Mouse (Mus musculus): ENCODE measurements around the gene Brd3. TPM values are rescaled to one million over a fixed set of nuclear protein-coding genes. Genes with fewer than 3 reads are reported as not detected.

The Brd3 gene
- polyA plus RNA-seq, 1 experiment, result 85.0 TPM

DNA sequence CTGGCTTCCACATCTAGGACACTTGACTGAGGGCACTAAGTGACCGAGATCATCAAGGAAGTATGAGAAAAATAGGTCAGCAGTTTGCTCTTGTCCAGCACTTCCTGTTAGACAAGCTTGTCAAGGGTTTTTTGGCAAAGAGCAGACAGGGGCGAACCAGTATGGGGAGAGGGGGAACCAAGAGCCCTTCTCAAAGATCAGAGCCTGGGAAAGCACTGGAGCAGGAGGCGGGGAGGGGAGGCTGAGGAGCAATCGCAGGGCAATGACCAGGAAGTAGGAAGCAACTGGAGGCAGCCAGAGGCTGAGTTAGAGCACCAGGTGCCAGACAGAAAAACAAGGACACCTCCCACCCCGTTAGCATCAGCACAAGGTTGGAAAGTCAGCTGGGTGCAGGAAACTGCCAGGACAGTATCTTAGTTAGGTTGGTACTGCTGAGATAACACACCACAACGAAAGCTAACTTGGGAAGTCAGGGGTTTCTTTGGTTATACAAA lies 88.8 kb downstream of the Brd3 start:
- DNase-seq (ENCODE audit: low read depth), result no peak
- TF ChIP-seq CTCF (IDR thresholded peaks at IDR 0.05; ENCODE audit: borderline replicate concordance, extremely low read depth, insufficient read depth, insufficient read length), result no peak
- no peak for TF ChIP-seq POLR2A (IDR thresholded peaks at IDR 0.05; ENCODE audit: borderline replicate concordance, extremely low read depth, insufficient read depth, insufficient read length, poor library complexity, severe bottlenecking)

DNA sequence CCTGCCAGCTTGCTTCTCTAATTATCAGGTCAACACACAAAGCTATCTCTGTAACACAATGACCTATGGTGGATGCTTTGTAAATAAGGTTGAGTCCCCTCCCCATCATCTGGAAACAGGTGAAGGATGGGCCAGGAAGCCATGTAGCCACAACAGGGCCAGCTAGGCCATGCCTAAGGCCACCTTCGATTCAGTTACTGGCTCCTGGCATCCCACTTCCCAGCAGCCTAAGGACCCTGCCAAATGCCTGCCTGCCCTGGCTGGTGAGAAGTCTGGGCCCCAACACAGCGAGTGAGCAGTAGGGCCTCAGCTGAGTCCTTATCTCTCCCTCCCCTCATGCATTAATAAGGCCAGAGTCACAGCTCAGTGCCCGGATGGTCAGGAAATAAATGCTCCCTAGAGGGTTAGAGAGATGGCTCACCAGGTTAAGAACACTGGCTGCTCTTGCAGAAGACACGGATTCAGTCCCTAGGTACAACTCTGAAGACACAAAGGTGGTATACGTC lies 89.8 kb downstream of the Brd3 start:
- TF ChIP-seq CTCF (IDR thresholded peaks at IDR 0.05; ENCODE audit: borderline replicate concordance, extremely low read depth, insufficient read depth, insufficient read length), result no peak
- TF ChIP-seq POLR2A (IDR thresholded peaks at IDR 0.05; ENCODE audit: borderline replicate concordance, extremely low read depth, insufficient read depth, insufficient read length, poor library complexity, severe bottlenecking), result no peak
- no peak for DNase-seq (ENCODE audit: low read depth)

DNA sequence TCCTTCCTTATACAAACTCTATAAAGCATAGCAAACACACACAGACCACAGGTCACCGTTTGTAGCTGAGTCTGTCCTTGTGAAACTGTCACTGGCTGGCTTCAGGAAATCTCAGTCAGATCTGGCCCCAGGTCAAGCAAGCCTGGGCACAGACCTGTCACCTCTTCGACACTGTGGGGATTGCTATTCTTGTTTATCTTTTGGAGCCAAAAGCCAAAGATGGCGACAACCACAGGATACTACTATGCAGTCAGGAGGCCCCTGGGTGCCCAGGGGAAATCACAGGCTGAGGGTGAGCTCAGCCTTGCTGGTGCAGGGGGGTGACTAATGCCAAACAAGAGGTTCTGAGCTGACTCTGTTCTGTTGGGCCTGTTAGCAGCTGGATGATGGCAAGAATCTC lies 91.0 kb downstream of the Brd3 start:
- no peak for DNase-seq (ENCODE audit: low read depth)
- TF ChIP-seq POLR2A (IDR thresholded peaks at IDR 0.05; ENCODE audit: borderline replicate concordance, extremely low read depth, insufficient read depth, insufficient read length, poor library complexity, severe bottlenecking), result no peak
- no peak for TF ChIP-seq CTCF (IDR thresholded peaks at IDR 0.05; ENCODE audit: borderline replicate concordance, extremely low read depth, insufficient read depth, insufficient read length)

DNA sequence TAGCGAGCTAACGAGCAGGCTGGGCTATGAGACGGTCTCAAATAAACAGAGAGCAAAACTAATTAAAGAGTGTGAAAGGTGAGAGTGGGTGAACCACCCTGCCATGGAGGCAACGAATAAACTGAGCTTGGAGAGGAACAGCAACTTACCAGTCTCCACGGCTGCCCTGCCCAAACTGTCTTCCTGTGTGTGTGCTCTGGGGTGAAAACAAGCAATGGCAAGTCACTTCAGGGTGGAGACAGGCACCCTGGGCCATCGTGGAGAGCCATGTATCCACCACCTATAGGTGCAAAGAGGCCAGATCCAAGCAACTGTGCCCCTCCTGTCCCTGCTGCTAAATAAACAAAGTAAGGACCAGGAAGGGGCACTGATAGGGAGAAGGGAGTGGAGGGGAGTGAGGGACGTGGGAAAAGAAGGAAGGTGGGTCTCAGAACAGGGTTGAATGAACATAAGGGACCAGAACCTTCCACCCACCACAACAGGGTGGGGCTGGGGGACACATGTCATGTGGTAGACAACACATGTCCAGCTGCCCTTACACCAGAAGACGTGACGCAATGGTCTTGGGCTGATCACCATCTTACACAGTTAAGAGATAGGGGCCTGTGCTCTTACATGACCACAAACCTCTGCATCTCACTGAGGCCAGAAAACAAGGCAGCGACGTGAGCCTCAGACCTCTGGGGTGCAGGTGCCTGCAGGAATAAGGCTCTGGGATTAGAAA lies 92.2 kb downstream of the Brd3 start:
- no peak for DNase-seq (ENCODE audit: low read depth)
- no peak for TF ChIP-seq POLR2A (IDR thresholded peaks at IDR 0.05; ENCODE audit: borderline replicate concordance, extremely low read depth, insufficient read depth, insufficient read length, poor library complexity, severe bottlenecking)

DNA sequence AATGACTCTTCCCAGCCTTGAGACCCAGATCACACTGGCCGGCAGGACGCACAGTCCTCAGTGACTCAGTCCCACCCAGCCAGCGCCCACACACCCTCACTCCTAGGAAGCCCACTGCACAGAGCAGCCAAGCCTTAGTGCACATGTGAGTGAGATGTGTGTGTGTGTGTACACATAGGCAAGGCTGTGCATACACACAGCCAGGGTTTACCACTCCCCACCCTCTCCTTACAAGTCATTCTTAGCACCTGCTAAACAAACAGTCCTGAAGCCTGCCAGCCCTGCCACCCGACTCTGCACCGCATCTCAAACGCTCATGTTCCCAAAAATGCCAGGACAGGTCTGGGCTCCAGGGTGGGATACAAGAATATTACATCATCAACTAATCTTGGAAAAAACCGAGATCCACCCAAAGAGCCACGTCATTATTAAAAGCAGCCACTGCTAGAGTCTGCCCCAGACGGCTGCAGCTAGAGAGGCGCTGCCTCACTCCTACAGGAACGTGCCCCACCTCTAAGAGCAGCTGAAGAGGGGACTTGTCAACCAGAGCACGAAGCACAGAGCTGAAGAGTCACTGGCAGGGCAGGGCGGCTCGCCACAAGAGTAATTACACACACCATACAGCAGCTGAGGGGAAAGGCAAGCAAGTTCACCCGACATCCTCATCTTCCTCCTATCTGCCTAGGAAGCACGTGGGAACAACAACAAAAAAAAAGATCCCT lies 93.4 kb downstream of the Brd3 start:
- DNase-seq (ENCODE audit: low read depth), result peak; percentile 87

DNA sequence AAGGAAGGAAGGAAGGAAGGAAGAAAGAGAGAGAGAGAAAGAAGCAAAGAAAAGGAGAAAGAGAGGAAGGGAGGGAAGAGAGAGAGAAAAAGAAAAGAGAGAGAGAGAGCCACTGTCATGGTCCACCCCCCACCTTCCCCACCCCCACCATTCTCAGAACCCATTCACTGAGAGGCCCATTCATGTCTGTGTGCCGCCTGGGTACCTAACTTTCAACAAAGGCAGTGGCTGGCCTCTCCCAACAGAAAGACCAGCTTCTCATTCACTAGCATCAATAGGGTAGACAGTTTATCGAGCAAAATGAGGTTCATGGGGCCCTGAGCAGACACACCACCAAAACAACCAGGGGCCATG lies 93.9 kb downstream of the Brd3 start:
- peak; percentile 61 for DNase-seq (ENCODE audit: low read depth)
- no peak for TF ChIP-seq CTCF (IDR thresholded peaks at IDR 0.05; ENCODE audit: borderline replicate concordance, extremely low read depth, insufficient read depth, insufficient read length)
- no peak for TF ChIP-seq POLR2A (IDR thresholded peaks at IDR 0.05; ENCODE audit: borderline replicate concordance, extremely low read depth, insufficient read depth, insufficient read length, poor library complexity, severe bottlenecking)

More for the DNA sequence above, 93.4 kb downstream of the Brd3 start:
- no peak for TF ChIP-seq CTCF (IDR thresholded peaks at IDR 0.05; ENCODE audit: borderline replicate concordance, extremely low read depth, insufficient read depth, insufficient read length)
- TF ChIP-seq POLR2A (IDR thresholded peaks at IDR 0.05; ENCODE audit: borderline replicate concordance, extremely low read depth, insufficient read depth, insufficient read length, poor library complexity, severe bottlenecking), result no peak

DNA sequence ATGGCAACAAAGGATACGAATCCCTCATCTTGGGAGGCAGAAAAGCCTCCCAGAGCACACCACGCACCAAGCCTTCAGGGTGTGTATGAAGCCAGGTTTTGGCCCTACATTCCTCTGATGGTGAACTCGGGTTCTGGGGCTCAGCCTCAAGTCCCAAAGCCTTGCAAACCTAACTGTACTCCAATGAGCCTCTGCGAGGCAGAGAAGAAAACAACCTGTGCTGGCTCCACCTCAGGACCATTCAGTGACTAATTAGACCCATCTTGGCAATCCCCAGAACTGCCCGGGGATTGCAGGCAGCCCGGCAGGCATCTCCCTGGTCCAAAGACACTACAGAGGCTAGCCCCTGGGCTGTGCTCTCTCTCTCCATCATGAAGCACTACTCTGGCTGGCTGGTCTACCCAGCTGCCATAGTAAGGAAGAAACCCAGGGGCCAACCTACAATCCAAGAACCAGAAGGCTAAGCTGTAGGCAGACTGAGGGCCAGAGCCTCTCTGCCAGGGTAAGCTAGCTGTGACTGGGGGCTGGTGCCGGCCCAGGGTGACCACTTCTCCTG lies 95.1 kb downstream of the Brd3 start:
- DNase-seq (ENCODE audit: low read depth), result no peak
- TF ChIP-seq POLR2A (IDR thresholded peaks at IDR 0.05; ENCODE audit: borderline replicate concordance, extremely low read depth, insufficient read depth, insufficient read length, poor library complexity, severe bottlenecking) (no peak), CTCF (IDR thresholded peaks at IDR 0.05; ENCODE audit: borderline replicate concordance, extremely low read depth, insufficient read depth, insufficient read length) (no peak)

DNA sequence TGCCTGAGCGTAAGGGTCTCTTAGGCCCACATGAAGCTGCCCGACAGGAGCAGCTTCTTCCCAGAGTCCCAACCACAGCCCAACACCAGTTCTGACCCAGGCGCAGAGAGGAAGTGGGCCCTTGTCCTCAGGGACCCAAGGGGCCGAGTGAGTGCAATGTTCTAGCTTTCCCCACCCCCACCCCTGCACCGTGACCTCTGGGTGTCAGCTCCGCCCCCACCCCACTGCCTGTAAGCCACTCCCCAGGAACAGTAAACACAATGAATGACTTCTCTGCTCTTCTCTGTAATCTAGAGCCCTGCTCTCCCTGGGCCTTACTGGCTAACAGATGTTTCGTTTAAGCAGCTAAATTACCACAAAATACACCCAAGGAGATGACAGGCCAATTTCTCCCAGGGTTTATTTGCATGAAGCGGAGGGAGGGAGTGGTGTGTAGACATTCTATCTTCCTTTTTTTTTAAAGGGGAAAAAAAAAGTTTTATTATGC lies 95.7 kb downstream of the Brd3 start:
- peak; percentile 75 for DNase-seq (ENCODE audit: low read depth)
- TF ChIP-seq POLR2A (IDR thresholded peaks at IDR 0.05; ENCODE audit: borderline replicate concordance, extremely low read depth, insufficient read depth, insufficient read length, poor library complexity, severe bottlenecking) (no peak), CTCF (IDR thresholded peaks at IDR 0.05; ENCODE audit: borderline replicate concordance, extremely low read depth, insufficient read depth, insufficient read length) (no peak)

DNA sequence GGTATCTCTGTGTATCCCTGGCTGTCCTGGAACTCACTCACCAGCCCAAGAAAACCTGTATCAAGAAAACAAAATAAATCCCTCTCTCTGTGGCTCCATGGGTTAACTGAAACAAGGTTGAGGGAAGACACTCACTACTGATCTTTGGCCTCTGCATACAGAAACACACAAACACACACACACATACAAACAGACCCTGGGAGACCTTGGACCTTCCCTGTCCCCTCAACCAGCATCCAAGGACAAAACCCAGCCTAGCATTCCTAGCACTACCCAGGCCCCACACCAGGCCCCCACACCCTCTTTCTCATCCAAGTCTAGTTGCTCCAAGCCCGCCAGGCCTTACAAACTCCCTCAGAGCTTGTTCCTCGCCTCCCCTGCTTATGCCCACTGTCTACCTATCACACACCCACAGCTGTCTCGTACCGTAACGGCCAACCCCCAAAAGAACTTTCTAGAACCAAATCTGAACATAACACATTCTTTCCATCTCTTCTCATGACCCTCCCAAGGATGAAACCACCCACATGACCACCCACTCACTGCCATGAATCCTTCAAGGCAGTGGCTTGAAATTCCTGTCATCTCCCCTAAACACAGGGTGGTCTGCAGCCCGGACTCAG lies 96.8 kb downstream of the Brd3 start:
- TF ChIP-seq POLR2A (IDR thresholded peaks at IDR 0.05; ENCODE audit: borderline replicate concordance, extremely low read depth, insufficient read depth, insufficient read length, poor library complexity, severe bottlenecking) (no peak), CTCF (IDR thresholded peaks at IDR 0.05; ENCODE audit: borderline replicate concordance, extremely low read depth, insufficient read depth, insufficient read length) (no peak)
- no peak for DNase-seq (ENCODE audit: low read depth)

DNA sequence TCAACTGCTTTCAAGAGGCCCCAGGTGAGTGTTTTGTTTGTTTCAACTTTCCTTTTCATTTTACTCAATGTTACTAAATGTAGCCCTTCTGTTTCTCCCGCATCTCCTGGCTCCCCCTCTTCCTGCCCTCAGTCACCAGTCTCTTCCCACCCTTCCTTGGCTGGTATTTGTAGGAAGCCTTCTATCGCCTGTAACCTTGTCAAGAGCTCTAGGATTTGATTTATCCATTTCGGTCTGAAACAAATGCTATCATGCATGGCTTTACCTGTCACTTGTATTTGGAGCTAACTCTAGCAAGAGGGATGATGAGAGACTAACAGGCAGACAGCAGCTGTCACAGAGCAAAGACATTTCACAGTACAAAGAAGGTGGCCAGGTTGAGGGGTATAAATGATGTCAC lies 99.3 kb downstream of the Brd3 start:
- TF ChIP-seq POLR2A (IDR thresholded peaks at IDR 0.05; ENCODE audit: borderline replicate concordance, extremely low read depth, insufficient read depth, insufficient read length, poor library complexity, severe bottlenecking) (no peak), CTCF (IDR thresholded peaks at IDR 0.05; ENCODE audit: borderline replicate concordance, extremely low read depth, insufficient read depth, insufficient read length) (no peak)
- no peak for DNase-seq (ENCODE audit: low read depth)

DNA sequence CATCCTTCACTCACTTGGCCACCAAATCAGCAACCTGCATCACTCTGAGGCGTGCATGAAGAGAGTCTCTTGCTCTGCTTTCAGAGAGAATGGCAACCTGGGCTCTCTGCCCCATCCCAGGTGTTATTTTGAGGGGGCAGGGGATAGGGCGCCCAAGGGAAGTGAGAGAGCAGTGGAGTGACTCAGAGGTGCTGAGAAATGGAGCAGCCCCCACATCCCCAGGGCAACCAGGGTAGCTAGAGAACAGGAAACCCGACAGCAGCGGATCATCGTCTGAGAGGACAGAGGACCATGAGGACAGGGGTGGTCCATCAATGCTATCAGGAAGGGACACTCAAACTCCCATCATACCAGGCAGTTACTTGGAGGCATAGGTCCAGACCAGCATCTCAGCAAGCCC lies 100.5 kb downstream of the Brd3 start:
- DNase-seq (ENCODE audit: low read depth), result no peak
- TF ChIP-seq CTCF (IDR thresholded peaks at IDR 0.05; ENCODE audit: borderline replicate concordance, extremely low read depth, insufficient read depth, insufficient read length), result no peak
- no peak for TF ChIP-seq POLR2A (IDR thresholded peaks at IDR 0.05; ENCODE audit: borderline replicate concordance, extremely low read depth, insufficient read depth, insufficient read length, poor library complexity, severe bottlenecking)

All from brain, embryonic 14.5 days (tissue).